Mouse (Mus musculus) limb, embryonic 11.5 days (tissue): ENCODE results near the gene Adamtsl1. TPM values are rescaled to one million over a fixed set of nuclear protein-coding genes. Genes with fewer than 3 reads are reported as not detected.

ENCODE experiments used
- ATAC-seq: fragments of 200-750 bp; cut with Nextera tagmentation; 2 replicates; pipeline ENCODE4 v1.8.0; 2017; ENCODE audit warnings: low read depth; ENCODE audit not compliant: insufficient number of reproducible peaks, low FRiP score, low TSS enrichment
- DNase-seq: peaks from one replicate; pipeline ENCODE4 v3.0.0-alpha.2; 2015; ENCODE audit warnings: low spot score
- H3K27ac ChIP-seq: fragments of 300-500 bp; sonication (generic); replicated peaks from 2 replicates; pipeline ENCODE4 v1.5.1; 2014; ENCODE audit warnings: low read depth, mild to moderate bottlenecking, low read length
- H3K27me3 ChIP-seq: fragments of 300-500 bp; sonication (generic); 2 replicates; pipeline ENCODE4 v1.6.1; 2014; ENCODE audit warnings: mild to moderate bottlenecking, low read length, mixed read lengths; ENCODE audit not compliant: control insufficient read depth, insufficient read depth
- H3K36me3 ChIP-seq: fragments of 300-500 bp; sonication (generic); 2 replicates; pipeline ENCODE4 v1.6.1; 2014; ENCODE audit warnings: mild to moderate bottlenecking, low read length, moderate library complexity, mixed read lengths; ENCODE audit not compliant: control insufficient read depth, insufficient read depth
- H3K4me1 ChIP-seq: fragments of 300-500 bp; sonication (generic); 2 replicates; pipeline ENCODE4 v1.6.1; 2014; ENCODE audit warnings: low read length, mixed read lengths; ENCODE audit not compliant: control insufficient read depth, insufficient read depth
- H3K4me2 ChIP-seq: fragments of 300-500 bp; sonication (generic); 2 replicates; pipeline ENCODE4 v1.6.1; 2014; ENCODE audit warnings: low read depth, mild to moderate bottlenecking, moderate library complexity; ENCODE audit not compliant: severe bottlenecking
- H3K4me3 ChIP-seq: fragments of 300-500 bp; sonication (generic); 2 replicates; pipeline ENCODE4 v1.5.1; 2014; ENCODE audit warnings: low read depth, low read length
- H3K9ac ChIP-seq: fragments of 300-500 bp; sonication (generic); 2 replicates; pipeline ENCODE4 v1.6.1; 2014; ENCODE audit warnings: mild to moderate bottlenecking, low read length
- H3K9me3 ChIP-seq: fragments of 300-500 bp; sonication (generic); 2 replicates; pipeline ENCODE4 v1.6.1; 2016; ENCODE audit warnings: low read length; ENCODE audit not compliant: control insufficient read depth
- WGBS: fragments of 180-500 bp; shearing (Covaris S2); extraction: QIAGEN DNeasy Blood & Tissue Kit; methylation state at CpG from one replicate; pipeline ENCODE4 v1.1.7; 2014; 5-methylcytosine and 5-hydroxymethylcytosine counted together
- polyA plus RNA-seq: library from polyadenylated mRNA; unstranded; fragments of >200 nt; fragmentation: Nextera tagmentation; extraction: Ambion mirVana; gene quantifications from 2 replicates; pipeline ENCODE4 v1.2.1, GENCODE M21; 2014

The Adamtsl1 gene
- polyA plus RNA-seq: 5.8 and 7.4 TPM in 2 replicates

- H3K4me2 ChIP-seq: peak within 1 kb of the TSS; percentile 95
- DNase-seq (peak; percentile 28), ATAC-seq (0 out of 2 replicates have a peak, but pooled peaks have one; percentile 33)
- peaks cover 3% of the 10 kb centered on the region; the same call in 1 of the 2 replicates for H3K4me1 ChIP-seq
- no peak within 1 kb of the TSS for H3K27ac ChIP-seq
- H3K9ac ChIP-seq: peak within 1 kb of the TSS; percentile 46
- H3K9me3 ChIP-seq: no peaks in the 10 kb centered on the region
- H3K27me3 ChIP-seq: 0 out of 2 replicates have a peak, but pooled peaks cover 3% of the 10 kb centered on the region
- 2% methylated on average over 9 of the region's 9 CpGs for WGBS
- no peaks in the 10 kb centered on the region for H3K36me3 ChIP-seq
- H3K4me3 ChIP-seq: peak within 1 kb of the TSS; percentile 50
Measured at GRCm38 (mm10) chr4:85513792-85514191, at the start of gene Adamtsl1. Gene Adamtsl1, plus strand, starts transcription at chr4:85514172.

DNA sequence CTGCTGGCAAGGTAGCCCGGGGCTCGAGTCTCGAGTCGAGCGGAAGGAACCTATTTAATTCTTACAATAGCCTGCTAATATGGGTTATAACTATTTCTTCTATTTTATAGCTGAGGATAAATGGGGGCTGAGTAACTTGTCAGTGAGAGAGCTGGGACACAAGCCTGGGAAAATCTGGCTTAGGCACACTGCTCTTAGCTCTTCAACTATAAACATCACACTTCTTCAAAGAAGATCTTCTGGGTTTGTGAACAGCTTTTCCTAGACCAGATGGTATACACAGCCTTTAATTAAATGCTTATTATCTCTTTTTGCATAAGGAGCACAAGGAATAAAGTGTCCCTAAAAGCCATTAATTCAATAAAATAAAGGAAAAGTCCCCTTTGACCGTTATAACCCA is 30.4 kb upstream of the Adamtsl1 start:
- no peak for DNase-seq
- 95% methylated on average over 6 of the region's 6 CpGs for WGBS
- Histone ChIP-seq H3K4me1 (no peaks in the 10 kb centered on the region), H3K36me3 (no peaks in the 10 kb centered on the region), H3K9ac (no peak overlapping the region), H3K9me3 (no peaks in the 10 kb centered on the region), H3K4me3 (no peak overlapping the region), H3K4me2 (no peak overlapping the region), H3K27ac (no peak overlapping the region), H3K27me3 (no peaks in the 10 kb centered on the region)
- ATAC-seq: no peak

- H3K4me1 ChIP-seq: no peaks in the 10 kb centered on the region
- WGBS: 85% methylated on average over 10 of the region's 10 CpGs
- ATAC-seq: no peak
- no peak overlapping the region for H3K27ac ChIP-seq
- no peaks in the 10 kb centered on the region for H3K9me3 ChIP-seq
- no peak overlapping the region for H3K4me2 ChIP-seq
- no peak for DNase-seq
- H3K36me3 ChIP-seq: no peaks in the 10 kb centered on the region
- no peak overlapping the region for H3K9ac ChIP-seq
- H3K27me3 ChIP-seq: no peaks in the 10 kb centered on the region
- H3K4me3 ChIP-seq: no peak overlapping the region
Measured at GRCm38 (mm10) chr4:85486316-85486946, 27.5 kb upstream of the Adamtsl1 start.

DNA sequence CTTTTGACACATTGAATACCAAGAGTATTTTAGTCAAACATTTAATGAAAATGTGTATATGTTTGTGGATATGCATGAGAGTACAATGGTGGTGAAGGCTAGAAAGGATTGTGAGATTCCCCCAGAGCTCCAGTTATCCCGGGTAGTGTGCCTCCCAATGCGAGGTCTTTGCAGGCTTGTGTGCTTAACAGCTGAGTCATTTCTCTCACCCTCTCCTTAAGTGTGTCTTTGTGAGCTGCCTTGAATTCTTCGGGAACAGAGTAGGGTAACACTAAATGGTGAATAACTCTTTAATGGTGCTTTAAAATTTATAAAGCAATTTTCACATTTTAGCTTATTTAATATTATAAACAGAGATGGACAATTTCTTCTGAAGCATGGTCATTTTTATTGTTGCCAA is 8.3 kb upstream of the Adamtsl1 start:
- Histone ChIP-seq H3K4me2 (no peak overlapping the region), H3K27me3 (no peaks in the 10 kb centered on the region), H3K4me3 (no peak overlapping the region), H3K36me3 (no peaks in the 10 kb centered on the region), H3K9me3 (no peaks in the 10 kb centered on the region), H3K27ac (no peak overlapping the region), H3K9ac (no peak overlapping the region), H3K4me1 (no peaks in the 10 kb centered on the region)
- WGBS: 71% methylated on average over 3 of the region's 3 CpGs
- DNase-seq (no peak), ATAC-seq (no peak)

DNA sequence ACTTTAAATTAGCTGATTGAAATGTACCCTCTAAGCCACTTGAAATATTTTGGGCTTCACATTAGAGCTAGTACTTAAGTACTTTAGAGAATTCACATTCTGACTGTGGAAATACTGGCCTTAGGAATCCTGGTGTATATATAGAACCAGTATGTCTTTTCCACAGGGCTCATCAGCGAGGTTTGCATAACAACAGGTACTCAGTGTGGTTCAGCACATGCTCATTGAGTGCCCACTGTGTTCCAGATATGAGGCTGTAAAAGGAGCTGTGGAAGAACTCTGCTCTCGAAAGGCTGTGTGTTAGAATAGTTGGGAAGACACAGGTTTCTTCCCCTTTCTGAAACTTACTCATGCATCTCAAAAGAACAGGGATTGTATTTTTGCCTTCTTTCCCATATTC is 7.0 kb upstream of the Adamtsl1 start:
- Histone ChIP-seq H3K4me1 (no peaks in the 10 kb centered on the region), H3K27ac (no peak overlapping the region), H3K36me3 (no peaks in the 10 kb centered on the region), H3K4me2 (no peak overlapping the region), H3K27me3 (no peaks in the 10 kb centered on the region), H3K9me3 (no peaks in the 10 kb centered on the region), H3K9ac (no peak overlapping the region), H3K4me3 (no peak overlapping the region)
- DNase-seq (no peak), ATAC-seq (no peak)
- 71% methylated on average over 2 of the region's 2 CpGs for WGBS

DNA sequence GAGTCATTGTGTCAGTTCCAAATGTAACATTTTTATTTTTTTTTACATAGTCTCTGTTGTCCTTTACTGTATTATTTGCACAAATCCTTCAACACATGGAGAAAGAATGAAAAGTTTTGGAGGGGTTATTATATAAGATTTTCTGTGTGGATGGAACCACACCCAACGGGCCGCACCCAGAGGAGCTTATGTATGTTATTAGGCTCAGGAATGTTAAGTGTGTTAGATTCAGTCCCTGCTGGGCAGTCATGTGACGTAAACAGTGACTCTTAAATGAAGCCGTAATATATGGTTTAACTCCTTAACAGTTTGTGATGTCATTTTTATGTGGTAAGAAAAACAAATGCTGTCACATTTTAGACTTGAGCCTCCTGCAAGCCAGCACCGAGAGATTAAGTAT is 6.5 kb upstream of the Adamtsl1 start:
- Histone ChIP-seq H3K9ac (no peak overlapping the region), H3K4me2 (no peak overlapping the region), H3K27me3 (no peaks in the 10 kb centered on the region), H3K4me3 (no peak overlapping the region), H3K4me1 (no peaks in the 10 kb centered on the region), H3K9me3 (no peaks in the 10 kb centered on the region), H3K27ac (no peak overlapping the region), H3K36me3 (no peaks in the 10 kb centered on the region)
- no peak for DNase-seq
- WGBS: 63% methylated on average over 5 of the region's 5 CpGs
- ATAC-seq: no peak

- Histone ChIP-seq H3K27ac (no peak overlapping the region), H3K9me3 (no peaks in the 10 kb centered on the region), H3K4me1 (peaks cover 3% of the 10 kb centered on the region; the same call in 1 of the 2 replicates), H3K36me3 (no peaks in the 10 kb centered on the region), H3K4me2 (peak overlapping the region; percentile 95; the same call in 1 of the 2 replicates), H3K27me3 (0 out of 2 replicates have a peak, but pooled peaks cover 3% of the 10 kb centered on the region), H3K4me3 (no peak overlapping the region), H3K9ac (no peak overlapping the region)
- ATAC-seq (no peak), DNase-seq (no peak)
- 49% methylated on average over 7 of the region's 7 CpGs for WGBS
Measured at GRCm38 (mm10) chr4:85513288-85513687, 684 bp upstream of the Adamtsl1 start.

GRCm38 (mm10) chr4:85514205-85514681 is 271 bp downstream of the Adamtsl1 start:
- peak; percentile 90 for ATAC-seq
- under 1% methylated on average over 27 of the region's 33 CpGs for WGBS
- no peak overlapping the region for H3K27ac ChIP-seq
- peak overlapping the region; percentile 95 for H3K4me2 ChIP-seq
- H3K4me3 ChIP-seq: peak overlapping the region; percentile 50
- H3K4me1 ChIP-seq: peaks cover 3% of the 10 kb centered on the region; the same call in 1 of the 2 replicates
- H3K27me3 ChIP-seq: 0 out of 2 replicates have a peak, but pooled peaks cover 3% of the 10 kb centered on the region
- peak overlapping the region; percentile 46 for H3K9ac ChIP-seq
- no peaks in the 10 kb centered on the region for H3K36me3 ChIP-seq
- peak; percentile 70 for DNase-seq
- no peaks in the 10 kb centered on the region for H3K9me3 ChIP-seq
